Mouse (Mus musculus) heart, postnatal 14 days (tissue): ENCODE measurements around the gene Rnf111. TPM values are rescaled to one million over a fixed set of nuclear protein-coding genes. Genes with fewer than 3 reads are reported as not detected.
A peak's percentile ranks its signal among the peaks of the same experiment; 100 is the strongest.

Source experiments
- DNase-seq, 2 experiments: peaks; one replicate each; pipeline ENCODE4 v3.0.0; 2021 to 2022
- intact Hi-C: fragments of 180-260 bp; cut with DNase I; formaldehyde crosslinking; loops from one replicate; pipeline ENCODE4 v1.15.1; 2025
- total RNA-seq, 2 experiments: library from RNA; stranded (reverse); gene quantifications; 2 replicates each; pipeline ENCODE4 v1.2.3; 2021

Rnf111 gene
- total RNA-seq, 2 experiments from 2014 or later: 27.5 to 27.8 TPM

- intact Hi-C loops: no loop called here
- DNase-seq: no peak
Observed at GRCm38 (mm10) chr9:70409743-70410142, 93.8 kb downstream of the Rnf111 start.

GRCm38 (mm10) chr9:70408791-70409190 is 94.7 kb downstream of the Rnf111 start:
- peak; percentile 18 to 44 for DNase-seq
- intact Hi-C loops: no loop called here

DNA sequence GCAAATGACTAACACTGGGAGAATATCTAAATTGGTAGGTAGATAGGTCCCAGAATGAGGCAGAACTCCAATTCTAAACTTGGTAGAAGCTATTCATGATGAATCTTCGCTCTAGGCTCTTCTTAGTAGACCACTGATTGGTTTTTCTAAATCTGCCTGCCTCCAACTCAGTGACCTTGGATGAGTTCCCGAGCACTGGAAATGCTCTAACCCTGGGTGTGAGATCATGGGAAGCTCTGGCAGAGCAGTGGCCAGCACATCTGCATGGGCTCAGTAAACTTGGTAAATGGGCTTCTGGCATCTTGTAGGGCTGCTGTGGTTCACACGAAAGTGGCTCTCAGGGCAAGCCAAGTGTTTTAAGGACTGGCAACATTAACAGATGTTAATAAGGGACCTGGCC is 96.9 kb downstream of the Rnf111 start:
- no peak for DNase-seq
- intact Hi-C loops: no loop called here

DNA sequence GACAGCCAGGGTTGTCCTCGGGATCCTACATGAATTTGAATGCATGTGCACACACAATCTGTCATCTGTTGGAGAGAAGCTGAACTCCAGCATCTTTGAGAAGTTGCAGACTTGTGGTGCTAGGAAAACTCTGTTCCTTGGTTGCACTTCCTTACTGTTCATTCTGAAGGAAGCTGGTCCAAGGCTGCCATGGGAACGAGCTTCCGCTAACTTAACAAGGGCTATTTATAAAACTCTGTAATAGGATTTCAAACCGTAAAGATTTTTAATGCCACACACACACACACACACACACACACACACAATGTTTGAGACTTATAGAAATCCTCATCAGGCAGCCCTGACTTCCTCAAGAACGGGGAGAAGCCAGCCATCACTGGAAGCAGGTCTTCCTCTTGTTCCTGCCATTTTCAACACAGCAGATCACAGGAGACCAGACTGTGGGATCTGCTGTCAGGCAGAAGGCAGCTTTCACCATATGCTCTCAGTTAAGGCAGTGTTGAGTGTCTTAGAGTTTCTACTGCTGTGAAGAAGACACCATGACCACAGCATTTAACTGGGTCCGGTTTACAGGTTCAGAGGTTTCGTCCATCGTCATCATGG is 101.5 kb downstream of the Rnf111 start:
- no peak for DNase-seq
- intact Hi-C loops: no loop called here

- intact Hi-C loops: no loop called here
- no peak for DNase-seq
Observed at GRCm38 (mm10) chr9:70396083-70396482, 107.4 kb downstream of the Rnf111 start.

GRCm38 (mm10) chr9:70395617-70396016 is 107.9 kb downstream of the Rnf111 start:
- intact Hi-C loops: no loop called here
- DNase-seq: peak; percentile 18 to 36

GRCm38 (mm10) chr9:70392563-70392907 is 111.0 kb downstream of the Rnf111 start:
- intact Hi-C loops: loop anchor here (1.0 to 5.0 kb wide), 2 partner anchors 190 to 283 kb away; no protein-coding TSS in a partner anchor
- peak; percentile 14 to 50 for DNase-seq

DNA sequence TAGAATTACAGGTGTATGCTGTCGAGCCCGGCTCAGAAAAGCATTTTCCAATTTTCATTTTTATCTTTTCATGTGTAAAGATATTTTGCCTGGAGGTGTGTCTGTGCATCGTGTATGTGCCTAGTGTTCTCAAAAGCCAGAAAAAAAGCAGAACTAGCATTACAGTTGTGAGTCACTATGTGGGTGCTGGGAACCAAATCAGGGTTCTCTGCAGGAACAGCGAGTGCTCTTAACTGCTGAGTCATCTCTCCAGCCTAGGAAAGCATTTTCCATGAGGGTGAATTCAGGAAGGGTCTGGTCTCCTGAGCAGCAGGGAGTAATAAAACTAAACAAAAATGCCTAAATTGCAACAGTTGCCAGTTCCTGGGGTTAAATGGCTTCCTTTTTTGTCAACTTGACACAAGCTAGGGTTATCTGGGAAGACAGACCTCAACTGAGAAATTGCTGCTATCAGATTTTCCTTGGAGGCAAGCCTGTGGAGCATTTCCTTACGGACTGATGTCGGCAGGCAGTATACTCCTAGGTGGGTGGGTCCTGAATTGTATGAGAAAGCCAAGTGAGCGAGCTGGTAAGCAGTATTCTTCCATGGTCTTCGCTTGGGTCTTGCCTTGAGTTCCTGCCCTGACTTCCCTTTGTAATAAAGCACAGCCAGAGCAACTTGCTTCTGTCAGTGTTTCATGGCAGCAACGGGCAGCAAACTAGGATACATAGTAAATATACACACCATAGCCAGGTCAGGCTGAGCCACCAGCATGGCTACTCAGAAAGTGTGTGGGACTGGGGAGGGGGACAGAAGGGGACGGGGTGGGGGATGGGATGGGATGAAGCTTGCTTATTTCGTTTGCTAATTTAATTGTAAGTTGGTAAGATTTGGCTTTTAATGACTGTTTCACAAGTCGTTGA is 111.6 kb downstream of the Rnf111 start:
- intact Hi-C loops: loop anchor here (1.0 to 5.0 kb wide), 2 partner anchors 190 to 283 kb away; no protein-coding TSS in a partner anchor
- DNase-seq: no peak

DNA sequence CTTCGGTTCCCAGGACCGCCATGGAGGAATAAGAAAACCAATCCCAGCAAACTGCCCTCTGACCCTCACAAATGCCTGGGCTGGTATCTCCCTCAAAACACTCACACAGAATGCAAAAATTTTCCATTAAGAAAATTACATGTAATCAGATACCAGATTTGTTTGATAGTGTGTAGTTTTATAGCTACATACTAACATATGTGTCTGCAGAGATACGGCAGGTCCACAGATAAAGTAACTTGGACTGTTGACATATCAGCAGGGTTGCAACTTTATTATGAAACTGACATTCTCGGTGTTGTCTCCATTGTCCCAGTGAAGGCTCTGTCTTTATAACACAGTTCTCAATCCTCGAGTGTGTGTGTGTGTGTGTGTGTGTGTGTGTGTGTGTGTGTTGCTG is 112.5 kb downstream of the Rnf111 start:
- intact Hi-C loops: loop anchor here (5.0 kb wide), 1 partner anchor 189 kb away; no protein-coding TSS in a partner anchor
- DNase-seq: no peak

GRCm38 (mm10) chr9:70389548-70389947 is 114.0 kb downstream of the Rnf111 start:
- intact Hi-C loops: loop anchor here (10.0 kb wide), 1 partner anchor 365 kb away; no protein-coding TSS in a partner anchor
- no peak for DNase-seq

GRCm38 (mm10) chr9:70387410-70388119 is 116.0 kb downstream of the Rnf111 start:
- DNase-seq: peak; percentile 26 to 34
- intact Hi-C loops: loop anchor here (10.0 kb wide), 1 partner anchor 363 kb away; no protein-coding TSS in a partner anchor

GRCm38 (mm10) chr9:70384958-70385728 is 118.4 kb downstream of the Rnf111 start:
- no peak for DNase-seq
- intact Hi-C loops: loop anchor here (10.0 kb wide), 1 partner anchor 360 kb away; no protein-coding TSS in a partner anchor

GRCm38 (mm10) chr9:70384494-70384893 is 119.0 kb downstream of the Rnf111 start:
- intact Hi-C loops: loop anchor here (10.0 kb wide), 1 partner anchor 360 kb away; no protein-coding TSS in a partner anchor
- DNase-seq: no peak

- intact Hi-C loops: loop anchor here (10.0 kb wide), 1 partner anchor 359 kb away; no protein-coding TSS in a partner anchor
- no peak for DNase-seq
Observed at GRCm38 (mm10) chr9:70383750-70384149, 119.8 kb downstream of the Rnf111 start.

DNA sequence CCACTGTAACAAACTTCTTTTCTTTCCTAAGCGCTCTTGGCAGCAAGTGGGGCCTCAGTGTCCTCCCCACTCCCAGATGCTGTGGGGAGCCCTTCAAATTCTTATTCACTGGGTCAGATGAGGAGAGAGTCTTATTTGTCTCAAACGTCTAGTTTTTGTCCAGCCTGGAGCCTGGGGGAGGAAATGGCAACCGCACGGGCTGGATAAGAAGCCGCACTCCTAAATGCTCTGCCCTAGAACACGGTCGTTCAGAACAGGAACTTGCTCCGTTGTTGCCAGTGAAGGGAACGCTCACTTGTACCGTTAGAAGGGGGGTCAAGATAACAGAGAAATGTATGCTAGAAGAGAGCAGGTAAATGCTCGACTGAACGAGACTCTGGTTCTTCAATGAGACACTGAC is 121.4 kb downstream of the Rnf111 start:
- intact Hi-C loops: loop anchor here (10.0 kb wide), 1 partner anchor 357 kb away; no protein-coding TSS in a partner anchor
- peak; percentile 13 to 23 for DNase-seq

DNA sequence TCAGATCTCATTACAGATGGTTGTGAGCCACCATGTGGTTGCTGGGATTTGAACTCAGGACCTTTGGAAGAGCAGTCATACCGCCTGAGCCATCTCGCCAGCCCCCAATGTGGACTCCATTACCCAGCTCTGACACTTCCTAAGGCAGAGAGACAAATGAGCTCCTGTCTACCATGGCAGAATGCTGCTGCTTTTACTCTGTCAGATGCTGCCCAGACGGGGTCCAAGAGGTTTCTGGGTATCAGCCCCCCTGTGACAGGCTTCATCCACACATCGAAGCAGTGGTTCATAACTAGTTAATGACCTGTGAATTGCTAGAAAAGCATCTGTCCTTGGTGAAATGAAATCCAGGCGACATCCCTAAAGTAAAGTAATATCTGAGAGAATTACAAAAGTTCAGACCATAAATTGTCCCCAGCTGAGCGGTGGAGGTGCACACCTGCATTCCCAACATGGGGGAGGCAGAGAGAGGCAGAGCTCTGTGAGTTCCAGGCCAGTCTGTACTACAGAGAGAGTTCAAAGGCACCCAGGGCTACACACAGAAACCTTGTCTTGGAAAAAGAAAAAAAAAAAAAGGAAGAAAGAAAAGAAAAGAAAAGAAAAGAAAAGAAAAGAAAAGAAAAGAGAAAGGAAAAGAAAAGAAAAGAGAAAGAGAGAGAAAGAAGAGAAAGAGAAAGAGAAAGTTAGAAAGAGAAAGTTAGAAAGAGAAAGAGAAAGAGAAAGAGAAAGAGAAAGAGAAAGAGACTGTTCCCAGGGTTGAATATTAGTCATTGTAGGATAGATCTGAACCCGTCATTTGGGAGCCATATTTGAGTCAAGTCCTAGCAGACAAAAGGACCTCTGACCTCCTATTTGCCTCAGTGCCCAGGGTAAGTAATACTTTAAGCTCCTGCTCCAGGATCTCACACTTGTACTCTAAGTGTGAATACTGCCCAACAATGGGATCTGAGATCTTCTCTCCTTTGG is 123.7 kb downstream of the Rnf111 start:
- DNase-seq: no peak
- intact Hi-C loops: loop anchor here (10.0 kb wide), 1 partner anchor 355 kb away; no protein-coding TSS in a partner anchor
